Mouse (Mus musculus): ENCODE results near the gene Pkd1l1.

Pkd1l1 gene

DNA sequence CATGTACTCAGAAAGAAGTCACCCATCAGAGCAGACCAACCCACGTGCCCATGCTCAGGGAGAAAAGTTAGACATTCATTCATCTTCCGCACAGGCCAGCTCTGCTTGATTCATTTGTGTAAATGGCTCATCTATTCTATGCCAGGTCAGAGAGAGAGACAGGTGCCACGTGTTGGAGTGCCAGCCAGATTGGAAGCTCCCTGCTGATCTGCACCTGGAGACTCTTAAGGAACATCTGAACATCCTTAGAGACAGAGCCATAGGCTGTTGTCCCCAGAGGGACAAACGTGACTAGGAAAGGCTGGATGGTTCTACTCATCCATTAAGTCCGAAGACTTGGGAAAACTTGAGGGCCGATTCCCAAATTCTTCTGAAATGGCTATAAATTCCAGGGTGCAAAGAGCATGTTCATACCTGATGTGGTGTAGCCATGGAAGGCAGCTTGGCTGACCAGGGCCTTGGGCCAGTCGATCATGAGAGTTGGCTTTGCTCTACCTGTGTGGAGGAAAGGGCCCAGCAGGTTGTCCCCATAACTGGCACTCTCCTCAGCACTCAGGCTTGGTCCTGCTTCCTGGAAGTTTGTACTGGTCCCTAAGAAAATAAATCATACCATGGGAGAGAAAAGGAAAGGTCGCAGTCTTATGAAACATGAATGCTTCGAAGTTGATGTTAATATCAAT, 36.5 kb downstream of the Pkd1l1 start:
- DNase-seq (ENCODE audit: low read depth) = no peak

DNA sequence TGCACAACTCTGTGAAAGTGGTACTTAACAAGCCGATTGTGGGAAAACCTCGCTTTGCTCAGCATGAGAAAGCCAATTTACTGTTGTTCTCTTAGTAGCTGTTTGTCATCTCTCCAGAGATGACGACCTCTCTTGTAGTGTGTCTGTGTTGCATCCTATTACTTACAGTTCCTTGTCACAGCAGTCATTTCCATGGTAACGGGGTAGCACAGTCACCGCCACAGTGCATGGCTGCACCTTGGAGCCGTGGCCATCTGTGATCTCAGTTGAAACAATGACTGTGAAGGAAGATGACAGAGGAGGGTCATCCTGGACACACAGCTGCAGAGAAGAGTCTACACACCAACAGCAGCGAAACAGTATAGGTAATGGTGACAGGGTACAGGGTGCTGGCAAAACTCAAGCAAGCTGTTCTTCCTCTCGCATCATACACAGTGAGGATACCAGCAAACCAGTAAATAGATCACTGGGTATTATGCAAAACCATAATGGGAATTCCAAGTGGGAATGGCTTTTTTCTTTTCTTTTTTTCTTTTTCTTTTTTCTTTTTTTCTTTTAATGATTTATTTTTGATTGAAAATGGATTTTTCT, 56.9 kb downstream of the Pkd1l1 start:
- no peak for DNase-seq (ENCODE audit: low read depth)

DNA sequence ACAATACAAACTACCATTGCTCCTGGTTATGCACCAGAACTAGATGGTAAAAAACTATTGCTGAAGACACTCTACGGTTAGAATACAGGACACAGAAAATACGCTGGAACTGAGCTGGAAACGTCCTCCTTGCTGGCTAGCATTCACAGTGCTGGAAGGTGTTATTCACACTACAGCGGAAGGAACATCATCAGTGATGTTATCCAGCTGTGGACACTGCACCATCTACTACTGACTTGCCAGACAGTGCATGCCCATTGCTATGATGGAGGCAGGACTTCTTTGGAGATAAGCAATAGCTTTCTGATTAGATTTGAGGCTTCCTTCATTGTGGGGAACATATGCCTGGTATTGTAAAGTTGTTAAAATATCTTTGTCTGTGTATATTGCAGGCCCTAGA, 90.3 kb downstream of the Pkd1l1 start:
- no peak for DNase-seq (ENCODE audit: low read depth)

DNA sequence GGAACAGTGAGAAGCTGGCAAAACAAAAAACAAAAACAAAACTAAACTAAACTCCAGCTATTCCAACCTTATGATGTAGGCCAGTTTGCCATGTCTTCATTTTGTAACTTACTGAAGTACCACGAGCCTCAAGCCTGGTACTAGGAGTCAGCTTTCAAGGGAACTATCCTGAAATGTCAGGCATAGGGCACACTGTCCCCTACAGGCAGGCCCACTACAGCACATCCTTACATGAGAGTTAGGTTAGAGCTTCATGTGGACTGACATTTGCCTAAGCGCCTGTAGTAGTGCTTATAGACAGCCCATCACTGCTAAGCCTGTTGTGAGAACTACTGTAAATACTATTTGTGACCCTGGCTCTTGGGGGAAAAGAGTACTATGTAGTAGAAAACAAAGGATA, 91.5 kb downstream of the Pkd1l1 start:
- peak; percentile 5 for DNase-seq (ENCODE audit: low read depth)

DNA sequence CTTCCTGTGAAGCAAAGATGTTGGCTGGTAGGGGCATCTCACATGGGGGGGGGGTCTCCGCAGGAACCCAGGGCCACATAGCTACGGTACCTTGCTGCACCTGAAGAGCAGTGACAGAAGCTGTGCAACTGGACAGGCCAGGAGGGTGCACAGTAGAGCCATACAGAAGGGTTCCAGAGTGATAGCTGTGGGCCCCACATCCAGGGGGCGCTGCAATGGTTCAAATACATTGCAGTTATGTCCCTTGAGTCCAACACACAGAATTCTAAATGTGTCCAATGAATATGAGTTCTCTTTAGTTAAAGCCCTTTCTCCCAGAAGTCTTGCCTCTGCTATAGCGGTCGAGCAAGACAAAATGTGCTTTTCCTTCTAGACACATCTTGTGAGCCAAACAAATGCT, 103.0 kb downstream of the Pkd1l1 start:
- no peak for DNase-seq (ENCODE audit: low read depth)

DNA sequence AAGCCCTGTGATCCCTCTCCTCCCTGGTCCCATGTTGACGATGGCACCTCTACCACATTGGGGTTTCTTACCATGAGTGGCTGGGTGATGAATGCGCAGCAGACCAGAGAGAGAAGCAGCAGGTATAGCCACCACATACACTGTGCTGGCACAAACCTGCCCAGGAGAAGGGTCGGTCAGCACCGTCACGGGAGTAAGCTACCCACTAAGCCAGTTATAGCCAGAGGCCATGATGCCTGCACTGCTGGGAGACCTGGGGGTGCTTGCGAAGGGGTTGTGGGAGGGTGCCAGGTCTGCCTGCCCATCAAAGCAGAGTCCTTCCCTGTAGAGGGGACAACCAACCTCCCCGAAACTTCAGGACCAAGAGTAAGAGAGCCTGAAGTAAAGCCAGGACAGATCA, 107.0 kb downstream of the Pkd1l1 start:
- DNase-seq (ENCODE audit: low read depth) = no peak

DNA sequence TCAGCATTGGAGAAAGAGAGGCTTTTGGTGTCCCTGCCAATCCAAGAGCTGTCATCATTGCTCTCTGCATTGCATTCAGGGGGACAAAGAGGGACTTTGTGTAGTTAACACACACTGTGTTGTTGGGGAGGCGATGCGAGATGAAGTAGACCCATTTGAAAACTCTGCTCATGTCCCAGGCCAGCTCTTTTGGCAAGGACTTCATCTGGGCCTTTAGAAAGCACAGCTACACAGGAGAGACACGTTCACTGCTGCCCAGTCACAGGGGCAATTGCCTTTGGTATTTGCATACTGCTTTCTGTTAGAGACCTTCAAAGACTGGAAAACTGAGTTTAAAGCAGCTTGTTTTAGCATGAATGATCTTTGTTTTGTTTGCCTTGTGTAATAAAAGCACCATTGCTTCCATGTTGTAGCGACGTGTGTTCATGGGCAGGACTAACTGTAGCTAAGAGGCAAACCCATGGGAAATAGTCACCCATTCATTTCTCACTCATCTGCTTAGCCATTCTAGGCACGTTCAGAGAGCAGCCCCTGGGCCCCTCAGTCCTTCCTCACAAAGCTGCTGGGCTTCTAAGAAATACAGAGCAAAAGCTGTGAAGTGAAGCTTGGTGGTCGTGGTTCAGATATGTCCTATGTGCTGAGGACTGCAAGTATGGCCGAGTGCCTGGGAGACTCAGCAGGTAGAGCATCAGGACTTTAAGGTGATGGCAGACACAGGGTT, 109.0 kb downstream of the Pkd1l1 start:
- no peak for DNase-seq (ENCODE audit: low read depth)

DNA sequence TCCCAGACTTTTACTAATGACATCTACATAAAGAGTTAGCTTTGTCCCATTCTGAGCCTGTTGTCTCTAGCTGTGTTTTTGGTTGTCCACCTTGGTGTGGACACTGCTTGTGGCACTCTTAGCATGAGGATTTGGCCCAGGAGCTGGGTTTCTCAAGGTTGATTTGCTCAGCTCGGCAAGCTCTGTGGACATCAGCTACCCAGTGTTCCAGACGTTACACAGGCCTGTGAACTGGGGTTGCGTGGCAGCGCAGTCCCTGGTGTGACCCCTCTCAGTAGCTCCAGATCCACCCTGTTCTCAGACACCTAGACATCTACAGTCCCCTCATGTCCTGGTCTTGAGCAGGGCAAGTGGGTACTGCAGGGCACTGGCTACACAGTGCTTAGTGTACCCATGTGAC, 110.6 kb downstream of the Pkd1l1 start:
- no peak for DNase-seq (ENCODE audit: low read depth)

DNA sequence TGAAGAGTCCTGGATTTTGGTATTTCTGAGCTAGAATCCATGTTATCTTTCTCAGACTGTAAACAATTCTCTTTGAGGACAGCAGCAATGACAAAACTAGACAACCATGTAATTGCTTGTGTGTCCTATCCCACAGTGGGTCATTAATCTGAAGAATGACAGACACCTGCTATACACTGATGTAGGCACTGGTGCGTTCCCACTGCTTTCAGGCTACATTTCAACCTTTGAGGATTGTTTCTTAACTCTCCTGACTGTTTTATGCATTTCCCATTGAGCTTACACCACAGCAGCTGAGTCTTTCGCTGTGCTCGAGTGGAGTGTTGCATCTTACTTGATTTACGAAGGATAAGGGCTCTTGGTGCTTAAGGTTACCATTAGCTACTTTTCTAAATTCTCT, 111.1 kb downstream of the Pkd1l1 start:
- DNase-seq (ENCODE audit: low read depth) = no peak

DNA sequence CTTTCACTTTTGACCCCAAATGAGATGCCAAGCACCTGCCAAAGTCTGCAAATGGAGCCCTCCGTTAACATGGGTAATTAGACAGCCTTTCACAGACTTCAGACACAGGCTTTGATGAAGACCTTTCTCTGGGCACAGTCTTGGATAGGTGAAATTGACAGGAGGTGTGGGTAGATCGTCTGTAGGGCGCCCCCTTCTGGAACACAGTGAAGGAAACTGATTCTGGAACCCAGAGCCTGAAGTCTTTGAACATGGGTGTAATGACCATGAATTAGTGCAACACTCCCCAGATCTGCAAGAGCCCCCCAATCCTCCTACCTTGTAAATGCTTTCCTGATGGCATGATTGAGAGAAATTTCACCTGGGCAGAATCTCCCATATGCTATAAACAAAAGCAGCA, 112.2 kb downstream of the Pkd1l1 start:
- DNase-seq (ENCODE audit: low read depth) = peak; percentile 28

DNA sequence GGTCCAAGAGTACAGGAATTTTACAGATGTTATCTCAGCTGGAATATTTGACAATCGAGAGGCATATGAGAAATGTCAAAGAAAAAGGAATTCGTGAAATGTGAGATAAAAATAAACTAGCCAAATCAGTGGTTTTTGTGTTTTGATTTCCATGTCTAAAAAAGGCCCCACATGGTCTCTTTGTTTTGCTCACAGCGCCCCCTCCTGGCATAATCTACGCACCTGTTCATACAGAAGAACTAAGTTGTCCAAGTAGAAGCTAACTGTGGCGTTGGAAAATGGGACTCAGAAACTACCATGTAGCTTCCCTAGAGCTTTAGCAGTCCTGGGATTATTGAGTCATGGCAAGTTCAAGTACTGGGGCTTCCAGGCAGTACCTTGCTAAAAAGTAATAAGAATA, 113.2 kb downstream of the Pkd1l1 start:
- DNase-seq (ENCODE audit: low read depth) = peak; percentile 78

DNA sequence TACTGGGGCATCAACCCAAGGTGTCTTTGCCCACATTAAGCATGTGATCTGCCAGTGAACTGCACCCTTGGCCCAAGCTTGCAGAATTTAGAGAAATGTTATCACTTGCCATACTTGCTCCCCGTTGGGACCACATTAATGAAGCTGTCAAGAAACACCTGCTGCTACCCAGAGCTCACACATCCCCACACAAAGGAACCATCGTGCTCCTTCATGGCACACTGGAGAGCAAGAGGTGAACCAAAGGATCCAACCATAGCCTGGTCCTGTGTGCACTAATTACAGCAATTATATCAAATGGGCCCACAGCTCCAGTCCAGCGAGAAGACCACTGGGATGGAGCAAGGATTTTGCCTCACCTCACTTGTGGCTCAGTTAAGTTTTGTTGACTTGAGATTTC, 114.0 kb downstream of the Pkd1l1 start:
- no peak for DNase-seq (ENCODE audit: low read depth)

DNA sequence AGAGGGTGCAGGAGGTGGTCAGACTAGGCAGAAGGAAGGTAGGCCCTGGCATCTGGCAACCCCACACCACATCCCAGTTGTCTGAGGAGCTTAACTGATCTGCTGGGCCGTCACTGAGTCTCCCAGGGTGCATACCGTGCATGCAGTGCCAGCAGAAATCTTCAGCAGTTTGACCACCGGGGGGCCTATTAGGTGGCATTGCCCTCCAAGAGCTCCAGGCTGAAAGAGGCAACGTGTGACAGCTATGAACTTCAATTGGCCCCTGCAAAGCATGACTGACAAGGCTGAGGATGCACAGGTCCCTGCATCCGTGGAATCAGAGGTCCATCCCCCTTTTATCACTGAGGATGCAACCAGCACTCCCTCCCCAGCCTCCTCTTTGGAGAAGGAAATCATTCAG, 116.9 kb downstream of the Pkd1l1 start:
- peak; percentile 8 for DNase-seq (ENCODE audit: low read depth)

DNA sequence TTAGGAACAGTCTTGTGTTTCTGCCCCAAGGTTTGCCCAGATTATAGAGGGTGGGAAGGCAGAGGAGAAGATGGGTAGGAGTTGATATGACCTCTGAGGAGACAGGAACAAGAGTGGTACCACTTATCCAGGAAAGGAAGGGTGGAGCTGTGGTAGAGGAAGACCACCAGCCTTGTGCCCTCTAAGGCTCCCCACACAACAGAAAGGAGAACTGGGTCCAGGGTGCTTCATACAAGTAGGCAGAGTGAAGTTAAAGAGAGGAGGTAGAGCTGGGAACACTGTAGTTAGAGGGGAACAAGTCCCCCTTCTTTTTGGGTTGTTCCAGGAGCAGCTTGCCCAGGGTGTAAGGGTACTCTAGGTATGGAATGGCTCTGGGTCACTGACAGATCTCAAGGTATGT, 125.0 kb downstream of the Pkd1l1 start:
- DNase-seq (ENCODE audit: low read depth) = no peak

DNA sequence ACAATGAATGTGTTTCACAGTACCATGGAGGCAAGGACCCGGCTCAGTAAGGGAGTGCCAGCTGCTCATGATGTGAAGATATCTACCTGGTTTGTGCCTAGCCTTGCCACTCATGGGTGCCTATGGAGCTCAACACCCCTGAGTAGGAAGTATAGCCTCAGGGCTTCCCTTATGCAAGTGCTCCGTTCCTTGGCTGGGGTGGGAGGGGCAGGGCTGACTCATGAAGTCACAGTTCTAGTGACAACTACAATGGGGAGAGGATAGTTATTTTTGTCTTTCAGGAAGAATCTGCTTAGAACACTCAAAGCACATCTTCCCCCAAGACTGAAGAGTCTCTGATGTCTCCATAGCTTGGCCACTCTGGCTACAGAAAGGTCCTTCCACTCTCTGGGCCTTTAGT, 125.4 kb downstream of the Pkd1l1 start:
- DNase-seq (ENCODE audit: low read depth) = peak; percentile 5

DNA sequence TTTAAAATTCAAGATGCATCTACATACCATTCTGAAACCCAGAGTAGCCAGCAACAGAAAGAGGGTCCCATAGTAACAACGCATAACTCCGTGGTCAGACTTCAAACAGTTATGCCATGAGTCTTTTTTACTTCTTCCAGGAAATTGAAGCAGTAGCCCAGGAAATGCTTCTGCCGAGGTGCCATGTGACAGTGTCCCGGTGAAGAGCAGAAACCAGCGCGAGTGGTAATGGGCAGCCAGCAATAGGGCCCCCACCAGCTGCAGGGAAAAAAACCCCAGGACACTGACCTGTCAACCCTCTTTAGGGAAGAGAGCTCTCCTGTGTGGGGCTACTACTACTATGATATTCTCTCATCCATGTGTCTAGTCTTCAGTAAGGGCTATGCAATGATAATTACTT, 136.9 kb downstream of the Pkd1l1 start:
- DNase-seq (ENCODE audit: low read depth) = no peak

DNA sequence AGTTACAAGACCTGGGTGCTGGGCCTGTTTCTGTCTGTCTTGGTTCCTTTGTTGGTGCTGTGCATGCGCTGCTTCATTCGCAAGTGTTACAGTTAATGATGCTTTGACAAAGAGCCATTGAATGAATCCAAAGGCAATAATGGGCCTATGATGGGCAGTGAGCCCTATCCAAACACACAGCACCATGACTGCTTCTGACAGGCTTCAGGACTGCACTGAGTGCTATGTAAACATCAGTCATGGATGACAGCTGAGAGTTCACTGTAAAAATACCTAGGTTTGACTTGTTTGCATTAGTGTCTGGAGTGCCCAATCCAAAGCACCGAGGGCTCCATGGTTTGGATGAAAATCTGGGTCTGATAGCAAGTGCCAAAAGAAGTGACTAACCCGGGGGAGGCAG, 138.9 kb downstream of the Pkd1l1 start:
- DNase-seq (ENCODE audit: low read depth) = no peak

DNA sequence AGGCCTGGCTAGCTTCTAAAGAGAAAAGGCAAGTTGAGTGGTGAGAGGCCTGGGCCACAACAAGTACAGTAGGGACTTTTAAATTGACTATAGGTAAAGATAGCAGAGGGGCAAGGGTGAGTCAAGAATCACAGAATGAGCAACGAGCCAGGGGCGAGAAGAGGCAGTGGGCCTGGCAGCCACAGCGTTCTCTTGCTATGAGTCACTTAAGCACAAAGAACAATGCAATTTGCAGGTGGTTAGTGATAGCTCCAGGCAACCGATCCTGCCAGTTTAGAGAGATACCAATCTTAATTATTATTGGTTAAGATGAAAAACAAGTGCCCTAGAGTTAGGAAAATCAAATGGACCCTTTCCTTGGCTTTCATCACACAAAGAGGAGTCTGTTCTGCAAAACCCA, 142.5 kb downstream of the Pkd1l1 start:
- no peak for DNase-seq (ENCODE audit: low read depth)

DNA sequence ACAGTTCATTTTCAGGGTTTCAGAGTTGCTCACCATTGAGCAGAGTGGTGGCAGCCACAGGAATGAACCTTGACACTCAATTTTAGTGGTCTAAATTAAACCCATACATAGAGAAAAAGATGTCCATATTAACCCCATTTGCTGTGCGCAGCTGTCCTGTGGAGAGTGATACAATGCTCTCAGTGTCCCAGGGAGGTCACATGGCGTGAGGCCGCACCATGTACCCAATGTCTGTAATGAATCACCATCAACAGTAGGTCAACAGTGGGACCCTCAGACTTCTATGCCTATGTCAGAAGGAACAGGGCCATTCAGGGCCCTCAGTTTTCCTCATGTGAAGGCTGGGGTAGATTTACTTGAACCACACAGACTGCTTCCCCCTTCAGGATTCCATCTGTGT, 143.5 kb downstream of the Pkd1l1 start:
- DNase-seq (ENCODE audit: low read depth) = no peak

DNA sequence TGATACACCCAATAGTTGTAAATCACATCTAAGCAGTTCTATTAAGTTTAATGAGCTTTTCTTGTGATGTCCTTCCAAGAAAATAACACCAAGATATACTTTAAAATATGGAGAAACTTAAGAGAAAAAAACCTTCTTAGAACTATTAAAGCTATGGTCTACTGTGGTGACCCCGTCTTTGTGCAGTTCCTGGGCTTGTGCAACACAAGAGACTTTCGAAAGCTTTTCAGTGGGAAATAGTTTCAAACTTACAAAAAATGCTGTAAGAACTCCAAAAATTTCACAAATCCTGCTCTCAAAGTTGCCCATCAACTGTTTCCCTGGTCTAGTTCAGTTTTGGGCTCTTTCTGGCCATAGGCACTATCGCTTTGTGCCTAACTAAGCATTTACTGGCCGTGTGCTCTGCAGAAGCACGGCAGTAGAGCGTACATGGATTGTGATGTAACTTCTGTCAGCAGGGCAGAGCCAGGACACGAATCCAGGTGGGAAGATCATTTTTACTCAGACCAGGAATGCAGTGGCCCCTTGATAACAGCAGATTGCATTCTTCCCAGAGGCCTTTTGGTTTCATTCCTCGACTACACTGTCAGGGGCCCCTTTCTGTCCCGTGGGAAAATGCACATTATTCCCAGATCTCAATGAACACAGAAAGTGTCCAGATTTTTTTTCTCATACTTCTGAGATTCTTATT, 144.1 kb downstream of the Pkd1l1 start:
- no peak for DNase-seq (ENCODE audit: low read depth)

DNA sequence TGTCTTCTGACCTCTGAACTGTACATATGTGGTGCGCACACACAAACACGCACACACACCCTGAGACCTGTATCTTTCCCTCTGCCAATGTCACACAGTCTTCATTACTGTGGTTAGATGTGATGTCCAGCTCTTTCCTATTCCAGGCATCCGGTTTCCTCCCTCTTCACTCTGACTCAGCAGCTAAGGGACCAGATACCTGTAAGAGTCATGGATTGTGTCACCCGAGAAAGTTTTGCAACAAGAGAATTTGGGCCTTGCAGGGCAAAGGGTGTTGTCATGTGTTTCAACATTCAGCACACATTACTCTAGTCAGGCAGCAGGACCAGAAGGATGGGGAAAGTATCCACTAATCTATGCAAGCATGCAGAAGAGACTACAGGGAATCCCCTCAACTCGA, 146.5 kb downstream of the Pkd1l1 start:
- DNase-seq (ENCODE audit: low read depth) = peak; percentile 42

DNA sequence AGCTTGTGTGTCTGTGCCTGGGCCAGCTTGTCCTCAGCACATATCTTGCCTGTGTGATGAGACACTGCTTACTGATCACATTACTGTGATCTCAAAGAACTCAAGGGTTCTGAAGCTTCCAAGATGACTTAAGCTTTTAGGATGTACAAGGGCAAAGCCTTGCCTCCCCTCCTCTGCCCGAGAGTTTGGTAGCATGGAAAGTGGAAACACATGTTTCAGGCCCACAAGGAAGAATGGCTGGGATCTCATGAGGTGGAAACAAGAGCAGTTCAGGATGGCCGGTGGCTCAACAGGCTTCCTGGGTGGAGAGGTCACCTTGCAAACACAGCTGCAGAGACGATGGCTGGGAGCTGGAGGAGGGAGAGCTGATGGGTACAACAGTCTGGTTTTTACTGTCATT, 147.0 kb downstream of the Pkd1l1 start:
- DNase-seq (ENCODE audit: low read depth) = no peak

DNA sequence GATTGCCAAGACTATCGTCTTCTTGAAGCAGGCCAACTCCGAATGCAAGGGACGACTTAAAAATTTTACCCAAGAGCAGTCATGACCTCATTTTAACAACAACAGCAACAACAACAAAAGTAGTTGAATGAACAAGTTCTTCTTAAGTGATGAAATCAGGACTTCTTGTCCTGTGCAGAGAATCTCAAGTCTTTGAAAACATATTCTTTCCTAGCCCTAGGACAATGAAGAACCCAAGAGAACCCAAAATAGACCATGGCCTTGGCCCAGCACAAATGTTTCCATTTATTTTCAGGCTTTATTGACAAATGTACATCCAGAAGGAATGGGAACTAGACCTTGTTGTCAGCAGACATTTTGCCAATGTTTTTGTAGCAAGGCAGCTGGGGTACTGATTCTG, 147.7 kb downstream of the Pkd1l1 start:
- no peak for DNase-seq (ENCODE audit: low read depth)
